21 mouse cellular contexts compared by ENCODE assay signal in genomic region chr5:108211512-108211911, GRCm38 (mm10). TPM values are rescaled to one million over a fixed set of nuclear protein-coding genes. Genes with fewer than 3 reads are reported as not detected.
DNase-seq lines count a peak whose midpoint lies in the region; ATAC-seq lines count a peak whose summit lies in the region.
"Had no signal": no experiment of that assay in that cellular context is flagged by ENCODE, and none has a peak within 500 bp of the region (broad histone marks: within the 10 kb centered on the region; RNA-seq: fewer than 3 reads in every experiment).

No protein-coding gene starts in this region.

- H3K4me3 ChIP-seq in liver, embryonic 12.5 days = no peak overlapping the region
- H3K4me3 ChIP-seq: embryonic facial prominence, embryonic 13.5 days; embryonic facial prominence, embryonic 15.5 days; erythroblast, embryonic 14.5 days; forebrain, embryonic 13.5 days; forebrain, embryonic 15.5 days had no signal

- no peaks in the 10 kb centered on the region for H3K9me3 ChIP-seq in liver, embryonic 12.5 days (replicated peaks)
- H3K9me3 ChIP-seq: embryonic facial prominence, embryonic 13.5 days; embryonic facial prominence, embryonic 15.5 days; forebrain, embryonic 13.5 days; forebrain, embryonic 15.5 days had no signal

- H3K9ac ChIP-seq in liver, embryonic 12.5 days = no peak overlapping the region; the same call in 1 of the 2 replicates
- H3K9ac ChIP-seq: embryonic facial prominence, embryonic 13.5 days; embryonic facial prominence, embryonic 15.5 days; forebrain, embryonic 13.5 days; forebrain, embryonic 15.5 days; forebrain, postnatal 0 days had no signal

- no peak overlapping the region for H3K4me2 ChIP-seq in liver, embryonic 12.5 days
- H3K4me2 ChIP-seq: embryonic facial prominence, embryonic 13.5 days; embryonic facial prominence, embryonic 15.5 days; forebrain, embryonic 13.5 days; forebrain, embryonic 15.5 days had no signal

- no peak for ATAC-seq in liver, embryonic 12.5 days
- ATAC-seq in erythroid progenitor cell, adult 5-6 weeks (replicated peaks; ENCODE audit: low FRiP score, poor library complexity, severe bottlenecking) = no peak
- ATAC-seq: forebrain, embryonic 13.5 days; forebrain, embryonic 15.5 days; forebrain, postnatal 0 days had no signal

- 59% methylated on average over 4 of the region's 4 CpGs for WGBS in liver, embryonic 12.5 days (ENCODE audit: insufficient replicate concordance)

- DNase-seq in liver = peak; percentile 7
- peak; percentile 8 for DNase-seq in MEL-GATA-1-ER (ENCODE audit: extremely low read depth, low read depth)
- DNase-seq in thymus, postnatal 25 days = no peak
- DNase-seq: adrenal gland, adult 2 months; adrenal gland, postnatal 10 days; adrenal gland, postnatal 25 days; cerebellum, adult 11 months; cerebellum, adult 18-20 months; cerebellum, adult 8-10 months; cerebellum, adult 9-11 months; cerebellum, postnatal 14 days; cerebellum, postnatal 36 days; embryo, embryonic 11 days; forebrain, postnatal 0 days had no signal

- no peaks in the 10 kb centered on the region for H3K27me3 ChIP-seq in liver, embryonic 12.5 days (replicated peaks)
- H3K27me3 ChIP-seq: embryonic facial prominence, embryonic 13.5 days; embryonic facial prominence, embryonic 15.5 days; forebrain, embryonic 13.5 days; forebrain, embryonic 15.5 days had no signal

- no peak overlapping the region for H3K27ac ChIP-seq in liver, embryonic 12.5 days
- H3K27ac ChIP-seq: embryonic facial prominence, embryonic 13.5 days; embryonic facial prominence, embryonic 15.5 days; forebrain, embryonic 13.5 days; forebrain, embryonic 15.5 days had no signal

- H3K4me1 ChIP-seq in liver, embryonic 12.5 days = 0 out of 2 replicates have a peak, but pooled peaks cover 5% of the 10 kb centered on the region
- H3K4me1 ChIP-seq: embryonic facial prominence, embryonic 13.5 days; embryonic facial prominence, embryonic 15.5 days; forebrain, embryonic 13.5 days; forebrain, embryonic 15.5 days had no signal

- H3K36me3 ChIP-seq in liver, embryonic 12.5 days = no peaks in the 10 kb centered on the region
- H3K36me3 ChIP-seq: embryonic facial prominence, embryonic 13.5 days; embryonic facial prominence, embryonic 15.5 days; forebrain, embryonic 15.5 days had no signal

RNA-seq across cellular contexts. Expression of gene Dr1, which starts 57.2 kb away (rescaled TPM):
- polyA plus RNA-seq in liver, embryonic 12.5 days (2016; fragmentation: Nextera tagmentation; extraction: Ambion mirVana) = 39.6 and 39.7 TPM in 2 replicates
- 40.7 and 42.2 TPM in 2 replicates for total RNA-seq in erythroid progenitor cell, adult 5-6 weeks (2015; ENCODE audit: low replicate concordance)
- total RNA-seq in erythroid progenitor cell, adult 5-6 weeks (2017; ENCODE audit: low replicate concordance) = 23.1 and 27.9 TPM in 2 replicates
